Comparison of ENCODE assay signal across 1 mouse cellular context in genomic region chr5:45497564-45497963, GRCm38 (mm10).
TF ChIP-seq lines count a peak whose summit lies in the region.

No protein-coding gene starts in this region.

TF ChIP-seq in CH12.LX, 34 proteins besides CTCF, POLR2A, EP300 and RAD21 (continued from another document):
- 0 out of 2 replicates have a peak, but pooled peaks have one; percentile 33 for TF ChIP-seq MAZ (IDR thresholded peaks at IDR 0.05; ENCODE audit: low read depth, low read length)
- no peak for TF ChIP-seq PAX5 (IDR thresholded peaks at IDR 0.05; ENCODE audit: low read length)
- TF ChIP-seq RCOR1 (conservative IDR thresholded peaks at IDR 0.05; ENCODE audit: low read depth, low read length) = 0 out of 2 replicates have a peak, but pooled peaks have one; percentile 32
- TF ChIP-seq ZMIZ1 (IDR thresholded peaks at IDR 0.05; ENCODE audit: low read depth, low read length) = 0 out of 2 replicates have a peak, but pooled peaks have one; percentile 27
